Mouse (Mus musculus): ENCODE measurements around the gene Arcn1.
"Not testable (repeated sequence)": the region's sequence is repeated elsewhere in the genome, so short reads cannot be mapped to it uniquely, and the experiment has no call there.

The Arcn1 gene

DNA sequence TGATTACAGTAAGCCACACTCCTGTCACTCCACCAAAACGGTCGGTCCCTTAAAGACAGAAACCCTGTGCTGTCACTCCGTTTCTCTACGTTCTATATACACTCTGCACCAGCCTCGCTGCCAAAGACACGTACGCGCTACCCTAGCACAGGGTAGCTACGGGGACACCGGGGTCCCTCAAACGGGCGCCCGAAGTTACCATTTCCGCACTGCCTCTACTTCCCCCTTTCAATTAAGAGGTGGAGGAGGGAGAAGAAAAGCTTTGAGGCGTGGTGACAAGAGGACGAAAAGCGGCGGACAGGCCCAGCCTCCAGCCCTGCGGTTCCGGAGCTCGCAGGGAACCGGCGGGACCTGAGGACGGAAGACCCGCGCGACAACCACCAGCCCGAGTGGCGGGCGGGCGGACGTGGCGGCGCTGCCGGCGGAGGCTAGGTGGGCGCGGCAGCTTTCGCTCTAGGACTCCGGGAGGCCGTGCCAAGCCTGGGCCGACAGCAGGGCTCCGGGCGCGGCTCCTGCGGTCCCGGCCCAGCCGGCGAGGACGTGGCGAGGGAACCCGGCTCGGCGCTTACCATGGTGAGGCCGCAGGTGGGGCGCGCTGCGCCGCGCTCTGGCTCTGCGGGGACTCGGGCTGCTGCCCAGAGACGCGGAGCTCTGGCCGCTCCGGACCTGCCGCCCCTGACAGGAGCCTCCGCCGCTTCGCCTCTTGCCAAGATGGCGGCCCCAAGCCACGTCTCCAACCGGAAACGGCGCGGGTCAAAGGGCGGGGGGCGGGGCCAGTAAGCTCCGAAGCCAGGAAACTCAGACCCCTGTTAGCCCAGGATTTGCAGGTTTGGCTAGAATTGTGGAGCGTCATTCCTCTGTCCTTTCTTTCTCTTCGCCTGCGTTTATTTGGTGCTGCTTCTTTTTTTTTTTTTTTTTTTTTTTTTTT is at the start of gene Arcn1, which contains the start of gene Ift46:
TSS of gene Arcn1 (minus strand) at position 745 of the 928 bp plus-strand sequence.
TSS of gene Ift46 (plus strand) at position 808 of the 928 bp plus-strand sequence.
- DNase-seq = peak; percentile 80

DNA sequence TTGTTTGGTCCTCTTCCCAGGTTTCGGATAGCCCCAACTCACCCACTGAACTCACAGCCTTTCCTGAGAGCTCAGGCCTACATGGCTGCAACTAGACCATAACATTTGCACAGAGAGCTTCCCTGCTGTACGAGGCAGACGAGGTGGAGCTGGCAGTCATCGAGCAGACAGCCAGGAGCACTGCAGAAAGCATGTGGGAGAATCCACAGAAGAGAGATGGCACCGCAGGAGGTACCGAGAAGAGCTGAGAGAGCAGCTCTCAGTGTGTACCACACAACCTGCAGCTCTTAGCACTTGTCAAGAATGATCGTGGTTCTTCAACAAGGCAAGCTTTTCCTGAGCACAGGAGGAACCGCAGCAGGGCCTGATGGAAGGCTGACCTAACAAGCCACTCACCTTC is 46.5 kb upstream of the Arcn1 start:
- DNase-seq = no peak

DNA sequence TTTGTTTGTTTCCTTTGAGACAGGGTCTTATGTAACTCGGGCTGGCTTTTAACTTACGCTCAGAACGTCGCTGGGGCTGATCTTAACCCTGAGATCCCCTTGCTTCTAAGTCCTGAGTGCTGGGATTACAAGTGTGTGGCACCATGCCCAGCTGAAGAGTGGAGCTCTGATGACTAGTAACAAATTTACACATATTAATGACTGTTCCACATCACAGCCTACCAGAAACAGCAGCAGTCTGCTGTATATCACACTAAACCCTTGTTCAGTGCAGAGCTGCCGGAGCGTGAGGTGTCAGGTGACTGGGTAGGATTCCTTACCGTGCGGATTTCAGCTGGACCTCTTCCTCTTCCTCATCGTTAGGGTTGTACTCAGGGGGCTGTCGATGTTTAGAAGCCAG is 42.7 kb upstream of the Arcn1 start:
- no peak for DNase-seq

DNA sequence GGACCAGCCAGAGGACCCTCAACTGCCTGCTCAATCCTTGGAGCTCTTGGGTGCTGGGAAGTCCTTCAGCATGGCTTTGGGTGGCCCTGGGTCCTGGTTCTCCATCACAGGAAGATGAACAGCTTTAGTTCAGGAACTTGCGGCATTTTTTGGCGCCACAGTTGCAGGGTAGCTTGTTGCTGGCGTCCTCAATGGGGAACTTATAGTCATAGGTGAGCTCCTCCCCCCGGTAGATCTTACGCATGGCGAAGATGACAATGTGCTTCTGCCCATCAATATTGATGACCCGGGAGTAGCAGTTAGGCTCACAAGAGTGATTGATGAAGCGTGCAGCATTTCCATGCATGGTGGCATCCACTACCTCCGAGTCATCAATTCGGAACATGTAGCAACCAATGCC is 40.1 kb upstream of the Arcn1 start:
- no peak for DNase-seq

DNA sequence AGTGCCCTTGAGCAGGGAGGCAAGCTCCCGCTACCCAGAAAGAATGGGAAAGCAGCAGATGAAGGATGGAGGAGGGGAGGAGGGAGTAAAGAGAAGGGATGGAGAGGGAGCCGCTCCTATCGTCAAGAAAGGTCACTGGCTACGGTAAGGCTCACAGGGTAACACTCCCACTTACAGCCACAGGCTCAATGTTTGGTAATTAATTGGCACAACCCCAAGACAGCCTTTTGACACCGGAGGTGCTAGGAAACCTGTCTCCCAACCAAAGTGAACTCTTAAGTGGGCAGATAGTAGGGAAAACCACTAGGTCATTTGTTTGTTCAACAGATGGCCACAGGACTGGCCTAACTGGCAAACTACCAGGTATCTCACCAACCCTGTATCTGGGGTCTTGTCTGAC is 39.5 kb upstream of the Arcn1 start:
- no peak for DNase-seq

DNA sequence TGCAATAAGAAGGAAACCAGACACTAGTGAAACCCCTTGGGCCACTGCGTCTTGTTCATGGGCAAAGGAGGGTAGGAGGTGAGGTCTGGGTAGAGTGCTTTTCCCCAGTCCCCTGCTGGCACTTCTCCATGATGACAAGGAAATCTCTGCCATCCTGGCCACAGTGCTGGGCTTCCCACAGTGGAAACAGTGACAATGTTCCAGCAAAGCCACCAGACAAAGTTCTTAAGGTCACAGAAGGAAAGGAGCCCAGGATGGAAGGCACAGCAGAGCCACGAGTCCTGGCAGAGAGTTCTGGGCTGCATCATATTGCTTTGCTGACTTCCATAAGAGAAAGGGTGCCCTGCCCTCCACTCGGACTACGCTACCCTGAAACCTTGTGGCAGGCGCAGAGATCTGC is 37.9 kb upstream of the Arcn1 start:
- no peak for DNase-seq

DNA sequence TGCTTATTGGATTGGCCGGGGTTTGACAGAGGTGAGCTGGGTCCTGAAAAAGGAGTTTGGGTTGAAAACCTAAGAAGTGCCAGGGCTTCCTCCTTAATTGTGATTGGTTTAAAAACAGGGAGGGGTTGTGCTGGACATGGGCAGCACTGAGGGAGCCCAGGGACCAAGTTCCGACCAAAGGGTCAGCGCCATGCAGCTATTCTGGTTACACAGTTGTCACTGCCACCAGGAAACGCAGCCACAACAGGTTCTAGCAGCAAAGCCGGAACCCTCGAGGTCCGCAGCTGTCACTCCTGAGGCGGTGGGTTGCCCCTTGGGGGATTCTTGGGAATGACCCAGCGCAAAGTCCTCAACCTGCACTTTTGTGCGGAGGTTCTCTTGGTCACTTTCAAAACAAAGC is 37.0 kb upstream of the Arcn1 start:
- DNase-seq = no peak

DNA sequence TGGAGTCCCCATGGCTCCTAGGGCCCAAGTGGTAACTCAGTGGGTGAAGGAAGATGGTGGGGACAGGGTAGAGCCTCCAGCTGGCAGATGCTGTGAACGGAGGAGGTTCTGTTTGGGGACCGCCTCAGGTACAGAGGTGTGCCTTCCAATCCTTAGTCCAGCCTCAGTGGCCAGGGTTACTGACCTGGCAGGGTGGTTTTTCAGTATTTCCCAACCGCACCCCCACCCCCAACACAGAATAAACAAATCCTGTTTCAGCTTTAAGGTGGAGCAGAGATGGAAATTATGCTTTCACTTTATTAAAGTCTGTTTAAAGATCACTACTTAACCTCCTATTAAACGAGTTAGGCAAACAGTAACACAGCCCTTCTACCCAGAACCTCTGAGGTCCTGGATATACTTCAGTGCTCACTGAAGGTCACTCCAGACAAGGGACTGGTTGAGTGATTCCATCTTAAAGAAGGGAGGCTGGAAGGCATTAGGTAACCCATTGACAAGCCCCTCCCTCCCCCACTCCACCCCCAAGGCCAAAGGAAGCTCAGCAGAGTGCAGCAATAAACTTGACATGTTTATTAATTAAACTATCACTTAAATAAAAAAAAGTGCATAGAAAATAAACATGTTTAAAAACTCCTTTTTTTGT is 35.3 kb upstream of the Arcn1 start, which contains the start of gene Ttc36:
TSS of gene Ttc36 (minus strand) at position 265 of the 643 bp plus-strand sequence.
- DNase-seq = no peak

DNA sequence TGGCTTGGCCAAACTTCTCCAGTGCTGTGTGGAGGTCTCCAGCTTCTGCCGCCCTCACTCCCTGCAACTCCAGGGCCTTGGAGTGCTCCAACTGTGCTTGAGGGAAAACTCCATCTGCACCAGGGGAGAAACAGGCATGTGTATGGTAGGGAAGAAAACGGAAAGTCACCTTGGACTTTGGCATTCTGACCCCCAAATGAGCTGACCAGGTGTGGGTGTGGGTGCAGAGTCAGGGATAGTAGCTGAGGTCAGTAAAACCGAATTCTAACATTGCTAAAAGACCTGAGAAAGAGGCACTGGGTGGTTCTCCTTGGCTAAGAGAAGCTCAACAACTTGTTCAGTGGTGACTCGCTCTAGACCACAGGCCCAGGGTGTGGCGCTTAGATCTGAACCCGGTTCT is 34.0 kb upstream of the Arcn1 start:
- DNase-seq = no peak

DNA sequence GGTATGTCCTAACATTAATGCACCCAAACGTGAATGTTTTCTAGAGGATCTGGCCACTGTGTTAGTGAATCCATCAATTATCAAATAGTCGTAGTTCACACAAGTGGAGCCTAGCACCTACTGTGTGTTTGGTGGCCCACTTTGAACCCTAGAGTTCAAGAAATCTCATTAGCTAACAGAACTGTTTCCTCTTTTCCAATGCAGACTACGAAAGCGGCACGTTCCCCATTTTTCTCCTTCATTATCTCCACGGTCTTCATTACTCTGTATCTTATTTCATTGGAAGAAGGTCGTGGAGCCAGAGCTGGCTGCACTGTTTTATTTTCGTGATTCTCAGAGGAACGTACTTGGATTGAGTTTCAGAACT is 32.3 kb upstream of the Arcn1 start:
- no peak for DNase-seq

DNA sequence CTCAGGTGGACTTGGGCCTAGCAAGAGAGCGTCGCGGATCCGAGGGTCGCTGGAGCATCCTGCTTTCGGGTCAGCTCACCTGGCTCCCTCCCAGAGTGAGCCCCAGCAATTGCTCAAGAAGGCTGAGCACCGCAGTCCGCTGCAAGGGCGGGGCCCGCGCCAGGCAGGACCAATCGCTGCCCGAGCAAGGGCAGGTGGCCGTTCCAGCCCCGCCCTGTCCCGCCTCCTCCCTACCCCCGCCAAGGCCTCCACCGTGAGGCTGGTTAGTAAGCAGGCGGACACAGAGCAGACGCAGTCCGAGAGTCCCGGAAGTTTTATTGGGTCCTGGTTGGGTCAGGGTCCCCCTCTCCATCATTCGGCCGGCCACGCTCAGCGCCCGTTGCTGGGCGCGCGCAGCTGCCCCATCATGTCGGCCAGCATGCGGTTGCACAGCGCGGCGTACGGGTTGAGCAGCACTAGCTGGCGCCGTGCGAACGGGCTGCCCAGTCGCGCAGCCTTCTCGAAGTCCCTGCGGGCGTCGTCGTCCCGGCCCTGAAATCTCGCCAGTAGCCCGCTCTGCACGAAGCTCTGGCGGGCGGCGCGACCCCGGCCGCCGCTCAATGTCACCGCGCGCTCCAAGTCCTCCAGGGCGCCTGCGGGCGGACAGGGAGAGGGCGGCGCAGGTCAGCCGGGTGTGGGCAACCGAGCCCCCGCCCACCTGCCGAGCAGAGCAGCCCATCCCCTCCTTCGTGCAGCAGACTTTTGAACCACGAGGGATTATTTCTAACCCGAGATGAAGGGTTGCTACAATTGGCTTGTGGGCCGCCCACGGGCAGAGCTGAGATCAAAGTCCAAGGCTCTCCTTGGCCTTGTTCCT is 31.7 kb upstream of the Arcn1 start, which contains the start of gene Tmem25:
TSS of gene Tmem25 (minus strand) at position 206 of the 856 bp plus-strand sequence.
- peak; percentile 91 for DNase-seq

DNA sequence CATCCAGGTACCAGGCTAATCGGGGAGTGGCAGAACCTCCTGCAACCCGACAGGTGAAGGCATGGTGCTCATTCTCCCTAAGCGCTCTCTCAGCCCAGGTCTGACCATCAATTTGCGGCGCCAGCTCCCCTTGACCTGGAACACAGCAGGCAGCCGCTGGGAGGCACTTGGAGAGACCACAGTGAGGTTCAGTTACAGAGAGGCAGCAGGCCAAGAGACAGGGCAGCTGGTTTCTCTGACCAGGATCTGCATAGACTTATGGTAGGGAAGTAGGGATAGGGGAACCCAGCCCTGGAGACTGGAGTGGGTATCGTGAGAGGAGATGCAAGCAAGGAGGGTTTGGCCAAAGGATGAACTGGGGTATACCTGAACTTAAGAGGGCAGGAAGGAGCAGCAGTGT is 30.7 kb upstream of the Arcn1 start:
- no peak for DNase-seq

DNA sequence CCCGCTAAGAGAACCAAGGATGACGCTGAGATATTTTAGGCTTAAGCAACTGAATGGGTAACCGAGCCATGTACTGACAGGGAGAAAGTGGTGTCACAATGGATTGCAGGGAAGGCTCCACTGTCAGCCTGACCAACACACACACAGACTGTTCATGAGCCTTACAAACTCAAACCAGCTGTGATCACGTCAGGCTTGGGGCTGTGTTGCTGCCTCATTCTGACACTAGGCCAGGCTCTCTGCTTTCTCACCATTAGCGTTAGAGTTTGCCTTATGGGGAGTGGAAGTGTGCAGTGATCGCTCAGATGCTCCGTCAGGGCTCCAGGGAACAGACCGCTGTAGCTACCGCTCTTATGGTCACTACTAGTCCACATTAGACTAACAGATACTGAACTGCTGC is 25.2 kb upstream of the Arcn1 start:
- no peak for DNase-seq

DNA sequence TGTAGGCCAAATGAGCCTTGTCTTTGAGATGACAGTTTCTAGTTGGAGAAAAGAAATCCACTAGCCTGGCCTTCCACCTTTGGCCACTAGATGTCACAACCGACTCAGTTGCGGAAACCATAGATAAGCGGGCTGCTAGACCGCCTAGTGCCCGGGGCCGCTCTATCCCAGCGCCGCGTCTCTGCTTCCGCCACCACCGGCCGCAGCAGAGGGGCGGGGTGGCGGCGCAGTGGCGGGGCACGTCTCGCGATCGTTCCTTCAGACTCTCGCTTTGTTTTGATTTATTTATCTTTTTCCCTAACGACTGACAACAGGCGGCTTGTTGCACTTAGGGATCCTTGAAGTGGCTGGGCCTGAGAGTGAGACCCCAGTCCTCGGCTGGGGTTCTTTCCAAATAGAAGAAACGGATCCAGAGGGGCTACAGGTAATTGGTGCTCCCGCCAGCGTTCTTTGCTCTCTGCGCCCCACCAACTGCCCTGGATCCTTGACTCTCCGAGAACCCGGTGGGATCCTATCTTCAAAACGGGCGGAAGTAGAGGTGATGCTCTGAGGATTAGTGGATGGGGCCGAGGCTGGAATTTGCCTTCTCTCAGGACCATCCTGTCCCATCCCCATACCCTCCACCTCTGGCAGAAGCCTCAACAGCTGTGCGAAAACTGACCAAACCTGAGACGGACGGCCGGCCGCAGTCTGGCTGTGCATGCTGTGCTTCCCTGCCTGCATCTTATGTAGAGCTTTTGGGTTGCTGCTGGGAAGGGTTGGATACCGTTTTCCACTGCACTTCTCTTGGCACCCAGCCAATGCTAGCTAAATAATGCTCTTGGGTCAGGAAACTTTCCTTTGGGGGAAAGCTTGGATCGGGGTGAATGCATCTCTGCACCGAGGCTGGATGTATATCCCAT is 5.4 kb upstream of the Arcn1 start:
- peak; percentile 94 for DNase-seq

DNA sequence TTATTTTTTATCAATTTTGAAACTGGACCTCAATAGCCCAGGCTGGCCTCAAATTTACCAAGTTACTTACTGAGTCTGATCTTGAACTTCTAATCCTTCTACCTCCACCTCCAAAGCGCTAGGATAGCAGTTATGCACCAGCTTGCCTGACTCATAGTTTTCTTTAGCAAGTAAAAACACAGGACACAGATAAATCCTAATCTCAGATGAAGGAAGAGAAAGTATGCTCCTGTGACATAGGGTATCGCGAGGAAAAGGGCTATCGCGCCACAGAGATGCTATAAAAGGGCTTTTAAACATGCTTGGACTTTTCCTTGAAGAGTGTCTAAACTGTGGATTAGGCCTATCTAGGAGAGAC is 4.7 kb upstream of the Arcn1 start:
- no peak for DNase-seq

DNA sequence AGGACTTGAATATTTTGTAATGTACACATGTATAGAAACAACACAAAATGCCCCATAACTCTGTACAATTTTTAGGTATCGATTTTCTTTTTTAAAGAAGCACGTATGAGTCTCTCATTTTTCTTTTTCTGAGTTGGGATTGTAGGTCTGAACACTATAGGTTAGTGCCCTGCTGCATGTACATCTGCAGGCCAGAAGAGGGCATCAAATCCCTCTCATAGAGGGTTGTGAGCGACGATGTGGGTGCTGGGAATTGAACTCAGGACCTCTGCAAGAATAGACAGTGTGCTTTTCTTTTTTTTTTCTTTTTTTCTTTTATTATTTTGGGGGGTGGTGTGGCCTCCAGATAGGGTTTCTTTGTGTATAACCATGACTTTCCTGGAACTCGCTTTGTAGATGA is 3.7 kb upstream of the Arcn1 start:
- no peak for DNase-seq

DNA sequence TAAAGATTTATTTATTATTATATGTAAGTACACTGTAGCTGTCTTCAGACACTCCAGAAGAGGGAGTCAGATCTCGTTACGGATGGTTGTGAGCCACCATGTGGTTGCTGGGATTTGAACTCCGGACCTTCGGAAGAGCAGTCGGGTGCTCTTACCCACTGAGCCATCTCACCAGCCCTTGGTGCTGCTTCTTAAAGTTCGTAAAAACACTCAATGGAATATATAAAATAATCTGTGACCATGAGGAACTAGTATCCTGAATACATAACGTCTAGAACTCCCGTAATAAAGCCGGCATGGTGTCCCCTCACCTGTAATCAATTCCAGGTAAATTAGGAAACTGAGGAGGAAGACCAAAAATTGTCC is 367 bp upstream of the Arcn1 start:
- not testable (repeated sequence) for DNase-seq

DNA sequence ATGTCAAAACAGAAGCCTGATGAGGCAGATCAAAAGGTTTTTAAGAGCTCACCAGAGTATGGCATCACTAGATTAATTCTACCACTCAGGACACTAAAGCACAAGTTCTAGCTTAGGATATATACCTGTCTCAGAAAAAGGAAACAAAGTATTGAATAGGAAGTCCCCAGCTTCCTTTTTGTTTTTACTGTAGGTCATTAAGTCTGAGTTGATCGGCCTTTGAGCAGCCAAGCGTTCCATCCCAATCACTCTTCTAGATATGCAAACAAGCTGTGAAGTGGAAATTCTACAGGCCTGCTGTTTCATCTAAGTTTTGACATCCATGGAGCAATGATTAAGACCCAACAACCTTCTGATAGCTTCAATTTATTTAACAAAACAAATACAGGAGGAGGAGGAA is 6.8 kb downstream of the Arcn1 start:
- DNase-seq = no peak

DNA sequence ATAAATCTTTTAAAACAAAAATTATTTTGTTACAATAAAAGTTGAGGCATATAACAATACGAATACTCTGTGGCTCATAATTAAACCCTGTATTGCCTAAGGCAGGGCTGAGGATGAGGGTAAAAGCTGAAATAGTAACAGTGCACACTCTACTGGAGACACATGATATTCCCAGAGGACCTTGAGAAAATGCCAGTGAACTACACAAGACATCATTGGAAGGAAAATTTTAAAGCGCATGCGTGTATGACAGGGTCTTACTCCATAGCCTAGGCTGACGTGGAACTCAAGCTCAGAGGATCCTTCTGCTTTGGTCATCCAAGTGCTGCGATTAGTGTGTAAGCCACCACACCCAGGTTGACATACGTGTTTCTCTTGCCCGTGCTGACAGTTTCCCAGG is 19.2 kb downstream of the Arcn1 start:
- DNase-seq = no peak

DNA sequence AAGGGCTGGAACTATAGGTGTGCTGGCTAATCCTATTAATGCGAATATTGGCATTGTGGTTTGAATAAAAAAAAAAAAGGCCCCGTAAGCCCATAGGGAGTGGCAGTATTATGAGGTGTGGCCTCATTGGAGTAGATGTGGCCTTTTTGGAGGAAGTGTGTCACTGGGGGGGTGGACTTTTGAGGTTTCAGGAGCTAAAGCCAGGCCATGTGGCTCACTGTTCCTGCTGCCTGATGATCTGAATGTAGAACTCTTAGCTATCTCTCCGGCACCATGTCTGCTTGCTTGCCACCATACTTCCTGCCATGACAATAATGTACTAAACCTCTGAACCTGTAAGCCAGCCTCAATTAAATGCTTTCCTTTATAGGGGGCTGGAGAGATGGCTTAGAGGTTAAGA is 20.3 kb downstream of the Arcn1 start:
- DNase-seq = no peak

DNA sequence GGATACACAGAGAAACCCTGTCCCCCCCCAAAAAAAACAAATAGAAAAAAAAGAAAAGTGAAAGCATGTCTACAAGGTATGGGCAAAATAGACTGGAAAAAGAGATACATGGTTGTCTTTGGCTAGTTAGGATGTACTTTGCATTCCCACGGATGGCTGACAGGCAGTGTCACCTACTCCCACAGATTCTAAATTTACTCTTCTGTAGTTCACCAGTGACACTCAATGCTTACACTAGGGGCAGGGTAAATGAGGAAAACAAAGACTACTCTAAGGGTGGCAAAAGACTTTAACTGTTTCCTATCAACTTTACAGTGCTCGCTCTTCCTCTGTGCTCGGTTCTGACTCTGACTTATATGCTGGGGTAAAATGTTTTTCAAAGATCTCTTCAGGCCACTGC is 21.0 kb downstream of the Arcn1 start:
- DNase-seq = no peak

DNA sequence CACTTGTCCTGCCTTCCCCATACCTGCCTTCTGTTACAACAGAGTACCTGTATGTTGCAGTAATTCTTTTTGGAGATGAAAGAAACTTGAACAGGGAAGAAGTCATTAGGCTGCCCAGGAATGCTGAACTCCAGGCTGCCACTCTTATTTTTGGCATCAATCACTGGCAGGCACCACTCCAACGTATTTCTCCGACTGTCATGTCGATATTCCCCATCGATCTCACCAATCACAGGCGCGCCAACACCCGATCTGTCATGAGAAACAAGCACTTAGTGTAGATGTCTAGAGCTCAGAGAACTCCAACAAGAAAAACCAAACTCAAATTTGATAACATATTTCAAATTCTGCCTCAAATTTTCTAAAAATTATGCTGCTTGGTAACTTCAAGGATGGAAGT is 22.3 kb downstream of the Arcn1 start:
- no peak for DNase-seq
